In genomic region chr1:42542846-42543549, GRCm38 (mm10) we compare ENCODE assay signal across 16 mouse cellular contexts.
DNase-seq lines count a peak whose midpoint lies in the region; ATAC-seq and TF ChIP-seq lines count a peak whose summit lies in the region.
"Had no signal": no experiment of that assay in that cellular context is flagged by ENCODE, and none has a peak within 500 bp of the region (broad histone marks: within the 10 kb centered on the region; RNA-seq: fewer than 3 reads in every experiment).

No protein-coding gene starts in this region.

- peak overlapping the region; percentile 20; the same call in 1 of the 2 replicates for H3K4me2 ChIP-seq in embryonic facial prominence, embryonic 14.5 days (ENCODE audit: low read depth, low read length)
- peak overlapping the region; percentile 18; the same call in 1 of the 2 replicates for H3K4me2 ChIP-seq in intestine, postnatal 0 days (replicated peaks; ENCODE audit: low read depth)
- H3K4me2 ChIP-seq in liver, embryonic 16.5 days (ENCODE audit: low read depth, low read length) = no peak overlapping the region
- H3K4me2 ChIP-seq: limb, embryonic 13.5 days; midbrain, embryonic 11.5 days; stomach, embryonic 15.5 days had no signal

- H3K4me3 ChIP-seq in embryonic facial prominence, embryonic 14.5 days (ENCODE audit: low read depth, low read length) = no peak overlapping the region
- no peak overlapping the region for H3K4me3 ChIP-seq in embryonic facial prominence, embryonic 10.5 days
- no peak overlapping the region for H3K4me3 ChIP-seq in intestine, postnatal 0 days (ENCODE audit: low read depth, low read length)
- H3K4me3 ChIP-seq in liver, embryonic 16.5 days (ENCODE audit: low read depth, low read length) = no peak overlapping the region
- H3K4me3 ChIP-seq: heart, embryonic 10.5 days; limb, embryonic 13.5 days; stomach, embryonic 15.5 days had no signal

- H3K36me3 ChIP-seq in embryonic facial prominence, embryonic 14.5 days (ENCODE audit: control insufficient read depth, insufficient read depth, low read length) = no peaks in the 10 kb centered on the region
- no peaks in the 10 kb centered on the region for H3K36me3 ChIP-seq in embryonic facial prominence, embryonic 10.5 days (replicated peaks)
- H3K36me3 ChIP-seq in intestine, postnatal 0 days (ENCODE audit: control insufficient read depth, insufficient read depth) = no peaks in the 10 kb centered on the region
- no peaks in the 10 kb centered on the region for H3K36me3 ChIP-seq in liver, embryonic 16.5 days (ENCODE audit: control insufficient read depth, insufficient read depth)
- H3K36me3 ChIP-seq: heart, embryonic 10.5 days; limb, embryonic 13.5 days; stomach, embryonic 15.5 days had no signal

- no peak overlapping the region for H3K27ac ChIP-seq in embryonic facial prominence, embryonic 14.5 days (replicated peaks; ENCODE audit: low read depth, low read length)
- H3K27ac ChIP-seq in embryonic facial prominence, embryonic 10.5 days (replicated peaks) = no peak overlapping the region
- H3K27ac ChIP-seq in intestine, postnatal 0 days (ENCODE audit: low read depth, low read length) = no peak overlapping the region
- peak overlapping the region; percentile 31 for H3K27ac ChIP-seq in liver, embryonic 16.5 days (ENCODE audit: low read length)
- H3K27ac ChIP-seq: heart, embryonic 10.5 days; limb, embryonic 13.5 days; stomach, embryonic 15.5 days had no signal

- TF ChIP-seq CTCF in intestine, postnatal 0 days (IDR thresholded peaks at IDR 0.05; ENCODE audit: low read depth) = no peak

- ATAC-seq in embryonic facial prominence, embryonic 14.5 days (ENCODE audit: low read depth) = no peak
- ATAC-seq in intestine, postnatal 0 days = peak; percentile 78
- ATAC-seq in liver, embryonic 16.5 days (ENCODE audit: low read depth) = peak; percentile 64

- DNase-seq in embryonic facial prominence, embryonic 14.5 days (ENCODE audit: low spot score) = no peak
- DNase-seq in embryonic facial prominence, embryonic 10.5 days (ENCODE audit: low spot score) = no peak
- peak; percentile 1 for DNase-seq in retina, postnatal 1 day
- no peak for DNase-seq in retina, embryonic 14.5 days (ENCODE audit: low spot score)
- DNase-seq in right cerebral cortex, postnatal 14 days = no peak
- DNase-seq in heart, postnatal 4 days = no peak
- DNase-seq: adrenal gland, adult 8-10 months; cerebellum, adult 9-10 months; heart, postnatal 36 days had no signal

- H3K4me1 ChIP-seq in embryonic facial prominence, embryonic 14.5 days (ENCODE audit: control insufficient read depth, insufficient read depth, low read length) = 0 out of 2 replicates have a peak, but pooled peaks cover 4% of the 10 kb centered on the region
- peaks cover 40% of the 10 kb centered on the region for H3K4me1 ChIP-seq in embryonic facial prominence, embryonic 10.5 days
- no peaks in the 10 kb centered on the region for H3K4me1 ChIP-seq in intestine, postnatal 0 days (replicated peaks; ENCODE audit: control insufficient read depth, insufficient read depth, low read length)
- no peaks in the 10 kb centered on the region for H3K4me1 ChIP-seq in liver, embryonic 16.5 days (ENCODE audit: control insufficient read depth, low read depth, low read length)
- H3K4me1 ChIP-seq: heart, embryonic 10.5 days; stomach, embryonic 15.5 days had no signal

- no peaks in the 10 kb centered on the region for H3K27me3 ChIP-seq in embryonic facial prominence, embryonic 14.5 days (replicated peaks; ENCODE audit: control insufficient read depth, insufficient read depth, low read length)
- 0 out of 2 replicates have a peak, but pooled peaks cover 7% of the 10 kb centered on the region for H3K27me3 ChIP-seq in embryonic facial prominence, embryonic 10.5 days (replicated peaks; ENCODE audit: low read depth, poor library complexity, severe bottlenecking)
- no peaks in the 10 kb centered on the region for H3K27me3 ChIP-seq in intestine, postnatal 0 days (replicated peaks; ENCODE audit: control insufficient read depth, insufficient read depth, low read length)
- no peaks in the 10 kb centered on the region for H3K27me3 ChIP-seq in liver, embryonic 16.5 days (ENCODE audit: control insufficient read depth, insufficient read depth, low read depth, low read length)
- H3K27me3 ChIP-seq: CH12.LX; stomach, embryonic 15.5 days had no signal

- H3K9ac ChIP-seq in embryonic facial prominence, embryonic 14.5 days (ENCODE audit: low read depth, low read length) = no peak overlapping the region
- no peak overlapping the region for H3K9ac ChIP-seq in intestine, postnatal 0 days (ENCODE audit: low read depth, low read length)
- no peak overlapping the region for H3K9ac ChIP-seq in liver, embryonic 16.5 days (ENCODE audit: low read depth, low read length)
- H3K9ac ChIP-seq: limb, embryonic 13.5 days; stomach, embryonic 15.5 days had no signal

- WGBS in embryonic facial prominence, embryonic 14.5 days = 45% methylated on average over 15 of the region's 15 CpGs
- WGBS in embryonic facial prominence, embryonic 10.5 days = 34% methylated on average over 15 of the region's 15 CpGs
- 37% methylated on average over 15 of the region's 15 CpGs for WGBS in intestine, postnatal 0 days
- WGBS in liver, embryonic 16.5 days (ENCODE audit: insufficient replicate concordance) = 31% methylated on average over 15 of the region's 15 CpGs

- no peaks in the 10 kb centered on the region for H3K9me3 ChIP-seq in embryonic facial prominence, embryonic 14.5 days (ENCODE audit: control insufficient read depth, low read length)
- no peaks in the 10 kb centered on the region for H3K9me3 ChIP-seq in embryonic facial prominence, embryonic 10.5 days
- H3K9me3 ChIP-seq in intestine, postnatal 0 days (ENCODE audit: control insufficient read depth) = no peaks in the 10 kb centered on the region
- H3K9me3 ChIP-seq in liver, embryonic 16.5 days (replicated peaks; ENCODE audit: control insufficient read depth, low read length) = no peaks in the 10 kb centered on the region
- H3K9me3 ChIP-seq: heart, embryonic 10.5 days; limb, embryonic 13.5 days; stomach, embryonic 15.5 days had no signal
